Mouse (Mus musculus) forebrain, embryonic 12.5 days (tissue): ENCODE measurements around the gene Agxt. TPM values are rescaled to one million over a fixed set of nuclear protein-coding genes. Genes with fewer than 3 reads are reported as not detected.

ENCODE experiments used
- ATAC-seq: fragments of 200-750 bp; cut with Nextera tagmentation; 2 replicates; pipeline ENCODE4 v1.8.0; 2017; ENCODE audit warnings: moderate TSS enrichment; ENCODE audit not compliant: low FRiP score
- H3K27ac ChIP-seq: fragments of 300-500 bp; sonication (generic); 2 replicates; pipeline ENCODE4 v1.5.1; 2016; ENCODE audit warnings: mild to moderate bottlenecking
- H3K27me3 ChIP-seq: fragments of 300-500 bp; sonication (generic); 2 replicates; pipeline ENCODE4 v1.6.1; 2016; ENCODE audit warnings: mild to moderate bottlenecking
- H3K36me3 ChIP-seq: fragments of 300-500 bp; sonication (generic); replicated peaks from 2 replicates; pipeline ENCODE4 v1.6.1; 2016; ENCODE audit warnings: mild to moderate bottlenecking
- H3K4me1 ChIP-seq: fragments of 300-500 bp; sonication (generic); 2 replicates; pipeline ENCODE4 v1.6.1; 2016
- H3K4me2 ChIP-seq: fragments of 300-500 bp; sonication (generic); 2 replicates; pipeline ENCODE4 v1.6.1; 2016; ENCODE audit warnings: mild to moderate bottlenecking, moderate library complexity
- H3K4me3 ChIP-seq: fragments of 300-500 bp; sonication (generic); replicated peaks from 2 replicates; pipeline ENCODE4 v1.5.1; 2016; ENCODE audit warnings: mild to moderate bottlenecking
- H3K9ac ChIP-seq: fragments of 300-500 bp; sonication (generic); 2 replicates; pipeline ENCODE4 v1.6.1; 2016; ENCODE audit warnings: mild to moderate bottlenecking
- H3K9me3 ChIP-seq: fragments of 300-500 bp; sonication (generic); 2 replicates; pipeline ENCODE4 v1.6.1; 2016
- WGBS: fragments of 180-500 bp; shearing (Covaris S2); methylation state at CpG from one replicate; pipeline ENCODE4 v1.1.7; 2016; 5-methylcytosine and 5-hydroxymethylcytosine counted together
- polyA plus RNA-seq: library from polyadenylated mRNA; unstranded; fragments of >200 nt; fragmentation: Nextera tagmentation; extraction: Ambion mirVana; gene quantifications from 2 replicates; pipeline ENCODE4 v1.2.1, GENCODE M21; 2016

Agxt gene
- not detected in 2 replicates for polyA plus RNA-seq

DNA sequence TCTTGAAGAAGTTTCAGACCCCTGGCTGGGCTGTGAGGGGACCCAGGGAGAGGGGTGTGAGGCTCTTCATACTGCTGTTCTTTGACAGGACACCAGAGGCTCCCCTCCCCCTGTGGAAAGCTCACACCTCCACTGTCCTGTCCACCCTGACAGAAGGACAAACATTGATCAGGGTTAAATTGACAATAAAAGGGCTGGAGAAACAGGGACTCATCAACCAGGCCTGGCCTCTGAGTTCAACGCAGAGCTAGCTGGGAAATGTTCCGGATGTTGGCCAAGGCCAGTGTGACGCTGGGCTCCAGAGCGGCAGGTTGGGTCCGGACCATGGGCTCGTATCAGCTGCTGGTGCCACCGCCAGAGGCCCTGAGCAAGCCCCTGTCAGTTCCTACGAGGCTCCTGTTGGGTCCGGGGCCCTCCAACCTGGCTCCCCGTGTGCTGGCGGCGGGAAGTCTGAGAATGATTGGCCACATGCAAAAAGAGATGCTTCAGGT, at the start of gene Agxt:
Agxt (plus strand) TSS at position 205 of the 491 bp plus-strand sequence.
- Histone ChIP-seq H3K4me1 (no peaks in the 10 kb centered on the region), H3K27ac (no peak within 1 kb of the TSS), H3K9me3 (no peaks in the 10 kb centered on the region), H3K4me3 (no peak within 1 kb of the TSS), H3K4me2 (no peak within 1 kb of the TSS), H3K9ac (no peak within 1 kb of the TSS), H3K27me3 (no peaks in the 10 kb centered on the region), H3K36me3 (no peaks in the 10 kb centered on the region)
- WGBS, result 89% methylated on average over 12 of the region's 12 CpGs
- no peak for ATAC-seq

DNA sequence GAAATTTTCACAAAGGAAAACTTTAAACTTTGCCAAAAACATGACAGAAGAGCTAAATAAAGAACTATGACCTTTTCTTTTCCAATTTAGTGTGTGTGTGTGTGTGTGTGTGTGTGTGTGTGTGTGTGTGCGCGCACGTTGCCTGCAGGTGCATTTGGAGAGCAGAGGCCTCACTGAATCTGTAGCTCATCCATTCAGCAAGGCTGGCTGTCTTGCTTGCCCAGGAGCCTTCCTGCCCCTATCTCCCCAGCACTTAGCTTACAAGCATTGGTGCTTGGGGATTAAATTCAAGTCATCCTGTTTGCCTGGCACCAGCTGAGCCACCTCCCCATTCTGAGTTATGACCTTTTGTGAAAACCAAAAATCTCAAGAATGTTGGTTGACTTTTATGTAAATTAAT, 42.5 kb upstream of the Agxt start:
- 89% methylated on average over 3 of the region's 3 CpGs for WGBS
- H3K4me3 ChIP-seq, result no peak overlapping the region
- H3K27ac ChIP-seq, result no peak overlapping the region
- H3K27me3 ChIP-seq, result no peaks in the 10 kb centered on the region
- ATAC-seq, result no peak
- H3K9ac ChIP-seq, result no peak overlapping the region
- H3K9me3 ChIP-seq, result no peaks in the 10 kb centered on the region
- H3K4me1 ChIP-seq, result peaks cover 20% of the 10 kb centered on the region
- H3K4me2 ChIP-seq, result no peak overlapping the region
- H3K36me3 ChIP-seq, result peaks cover 14% of the 10 kb centered on the region

- peak overlapping the region; percentile 97; the same call in 1 of the 2 replicates for H3K4me2 ChIP-seq
Observed at GRCm38 (mm10) chr1:93098956-93099355, 36.1 kb upstream of the Agxt start.

GRCm38 (mm10) chr1:93100243-93100575, 34.8 kb upstream of the Agxt start:
- Histone ChIP-seq H3K27me3 (peaks cover 17% of the 10 kb centered on the region), H3K4me1 (peaks cover 42% of the 10 kb centered on the region), H3K9me3 (no peaks in the 10 kb centered on the region), H3K9ac (peak overlapping the region; percentile 73), H3K36me3 (peaks cover 5% of the 10 kb centered on the region; the same call in 1 of the 2 replicates), H3K4me3 (peak overlapping the region; percentile 66), H3K4me2 (peak overlapping the region; percentile 97), H3K27ac (peak overlapping the region; percentile 80; the same call in 1 of the 2 replicates)
- no peak; the same call in 1 of the 2 replicates for ATAC-seq
- 2% methylated on average over 18 of the region's 18 CpGs for WGBS

More at GRCm38 (mm10) chr1:93098956-93099355, 36.1 kb upstream of the Agxt start:
- ATAC-seq, result no peak
- peak overlapping the region; percentile 73 for H3K9ac ChIP-seq
- H3K27ac ChIP-seq, result no peak overlapping the region
- H3K4me3 ChIP-seq, result peak overlapping the region; percentile 66; the same call in 1 of the 2 replicates
- 91% methylated on average over 5 of the region's 5 CpGs for WGBS
- H3K36me3 ChIP-seq, result peaks cover 5% of the 10 kb centered on the region; the same call in 1 of the 2 replicates
- H3K4me1 ChIP-seq, result peaks cover 45% of the 10 kb centered on the region
- no peaks in the 10 kb centered on the region for H3K9me3 ChIP-seq
- peaks cover 17% of the 10 kb centered on the region for H3K27me3 ChIP-seq

- Histone ChIP-seq H3K9me3 (no peaks in the 10 kb centered on the region), H3K4me1 (peaks cover 36% of the 10 kb centered on the region), H3K4me2 (peak overlapping the region; percentile 97), H3K27ac (peak overlapping the region; percentile 80), H3K9ac (peak overlapping the region; percentile 73), H3K4me3 (peak overlapping the region; percentile 66), H3K27me3 (peaks cover 17% of the 10 kb centered on the region), H3K36me3 (peaks cover 5% of the 10 kb centered on the region; the same call in 1 of the 2 replicates)
- ATAC-seq, result peak; percentile 70
- under 1% methylated on average over 49 of the region's 49 CpGs for WGBS
Observed at GRCm38 (mm10) chr1:93100576-93101491, 34.2 kb upstream of the Agxt start.

DNA sequence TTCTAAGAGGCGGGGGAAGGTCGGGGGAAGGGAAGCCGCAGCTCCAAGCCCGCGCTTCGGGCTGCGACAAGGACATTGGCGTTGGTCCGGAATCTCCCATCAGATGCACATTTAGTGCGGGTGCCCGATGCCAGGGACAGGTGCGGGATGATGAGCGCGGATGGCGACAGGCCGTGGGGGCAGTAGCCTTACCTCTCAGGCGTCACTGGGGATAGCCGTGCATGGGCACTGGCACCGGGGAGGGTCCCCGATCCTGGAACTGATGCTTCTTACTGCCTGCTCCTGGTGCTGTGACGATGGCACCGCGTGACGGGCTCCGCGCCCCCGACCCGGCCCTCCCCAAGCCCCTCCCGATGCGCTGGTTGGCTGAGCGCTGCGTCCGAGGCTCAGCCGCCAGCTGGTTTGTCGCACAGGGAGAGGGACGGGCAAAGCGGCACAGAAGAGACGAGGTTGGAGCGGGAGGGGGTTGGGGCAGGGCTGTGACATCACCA, 33.4 kb upstream of the Agxt start, which contains the start of gene Kif1a:
Kif1a (minus strand) TSS at position 381 of the 491 bp plus-strand sequence.
- Histone ChIP-seq H3K36me3 (peaks cover 5% of the 10 kb centered on the region; the same call in 1 of the 2 replicates), H3K9me3 (no peaks in the 10 kb centered on the region), H3K4me1 (peaks cover 28% of the 10 kb centered on the region), H3K27ac (peak within 1 kb of the TSS; percentile 80), H3K4me3 (peak within 1 kb of the TSS; percentile 66), H3K27me3 (peaks cover 17% of the 10 kb centered on the region), H3K4me2 (peak within 1 kb of the TSS; percentile 97), H3K9ac (peak within 1 kb of the TSS; percentile 73)
- peak; percentile 92 for ATAC-seq
- WGBS, result under 1% methylated on average over 39 of the region's 39 CpGs

- Histone ChIP-seq H3K4me3 (no peak overlapping the region), H3K9ac (no peak overlapping the region)
- no peak for ATAC-seq
Observed at GRCm38 (mm10) chr1:93102700-93103099, 32.3 kb upstream of the Agxt start.

GRCm38 (mm10) chr1:93114713-93115463, 20.2 kb upstream of the Agxt start:
- Histone ChIP-seq H3K4me2 (peak overlapping the region; percentile 72), H3K27ac (peak overlapping the region; percentile 80), H3K4me3 (peak overlapping the region; percentile 45), H3K9ac (peak overlapping the region; percentile 55), H3K9me3 (no peaks in the 10 kb centered on the region), H3K4me1 (peaks cover 8% of the 10 kb centered on the region), H3K27me3 (no peaks in the 10 kb centered on the region), H3K36me3 (no peaks in the 10 kb centered on the region)
- peak; percentile 100 for ATAC-seq
- 20% methylated on average over 21 of the region's 21 CpGs for WGBS

More at GRCm38 (mm10) chr1:93102700-93103099, 32.3 kb upstream of the Agxt start:
- Histone ChIP-seq H3K9me3 (no peaks in the 10 kb centered on the region), H3K27me3 (peaks cover 17% of the 10 kb centered on the region), H3K4me1 (peaks cover 28% of the 10 kb centered on the region), H3K4me2 (no peak overlapping the region), H3K36me3 (no peaks in the 10 kb centered on the region; the same call in 1 of the 2 replicates), H3K27ac (no peak overlapping the region)
- WGBS, result 67% methylated on average over 7 of the region's 7 CpGs

- Histone ChIP-seq H3K9me3 (no peaks in the 10 kb centered on the region), H3K4me3 (peak overlapping the region; percentile 45), H3K27ac (peak overlapping the region; percentile 80), H3K4me1 (peaks cover 8% of the 10 kb centered on the region), H3K27me3 (no peaks in the 10 kb centered on the region), H3K4me2 (peak overlapping the region; percentile 72), H3K36me3 (no peaks in the 10 kb centered on the region), H3K9ac (peak overlapping the region; percentile 55)
- peak; percentile 74 for ATAC-seq
- 8% methylated on average over 13 of the region's 13 CpGs for WGBS
Observed at GRCm38 (mm10) chr1:93115471-93115870, 19.6 kb upstream of the Agxt start.

DNA sequence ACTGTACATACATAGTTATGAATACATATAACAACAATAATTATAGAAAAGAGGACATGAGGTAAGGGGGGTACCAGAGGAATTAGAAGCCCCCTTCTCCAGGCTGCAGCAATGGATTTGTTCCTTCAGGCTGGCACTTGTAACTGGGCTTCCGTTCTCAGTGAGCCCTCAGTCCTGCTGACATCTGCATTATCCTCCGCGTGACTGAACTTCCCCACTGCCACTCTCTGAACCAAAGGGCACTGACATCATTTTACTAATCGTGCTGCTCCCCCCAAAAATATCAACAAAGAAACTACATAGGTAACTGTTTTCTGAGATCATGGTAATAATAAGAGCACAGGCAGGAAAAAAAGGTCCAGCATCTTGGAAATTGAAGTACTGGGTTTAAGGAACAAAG, 16.2 kb upstream of the Agxt start:
- 29% methylated on average over 4 of the region's 4 CpGs for WGBS
- Histone ChIP-seq H3K27me3 (no peaks in the 10 kb centered on the region), H3K9me3 (no peaks in the 10 kb centered on the region), H3K4me1 (peaks cover 8% of the 10 kb centered on the region), H3K36me3 (no peaks in the 10 kb centered on the region), H3K27ac (no peak overlapping the region), H3K4me2 (no peak overlapping the region), H3K4me3 (no peak overlapping the region), H3K9ac (no peak overlapping the region)
- ATAC-seq, result no peak

DNA sequence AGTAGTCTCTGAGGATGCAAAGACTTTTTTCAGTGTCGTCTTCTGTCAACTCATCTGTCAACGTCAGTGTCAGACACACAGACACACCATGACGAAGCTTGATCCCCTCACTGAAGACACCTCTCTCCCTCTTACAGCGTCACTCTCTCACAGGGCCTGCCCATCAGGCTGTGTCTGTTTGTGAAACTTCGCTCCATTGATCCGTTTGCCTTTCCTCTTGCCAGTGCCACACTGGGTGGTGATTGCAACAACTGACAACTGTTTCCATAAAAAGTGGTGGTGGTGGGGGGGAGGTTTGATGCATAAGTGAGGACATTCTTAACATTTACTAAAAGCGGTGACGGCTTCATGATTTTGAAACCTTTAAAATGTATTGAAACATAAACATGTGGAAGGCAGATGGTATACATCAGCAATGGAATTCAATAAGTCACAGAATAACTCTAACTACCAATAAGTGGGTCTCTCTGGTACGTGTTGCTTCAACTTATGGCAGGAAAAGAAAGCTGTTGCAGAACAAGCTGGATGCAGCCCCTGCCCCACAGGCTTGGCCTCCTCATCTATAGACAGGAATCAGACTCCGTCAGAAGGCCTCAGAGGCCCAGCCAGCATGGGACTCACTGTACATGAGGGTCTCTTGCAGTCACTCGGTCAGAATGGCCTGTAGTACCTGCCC, 11.7 kb upstream of the Agxt start:
- no peak overlapping the region for H3K9ac ChIP-seq
- no peak overlapping the region for H3K27ac ChIP-seq
- H3K4me1 ChIP-seq, result no peaks in the 10 kb centered on the region
- no peak for ATAC-seq
- no peak overlapping the region for H3K4me3 ChIP-seq
- H3K27me3 ChIP-seq, result no peaks in the 10 kb centered on the region
- H3K9me3 ChIP-seq, result no peaks in the 10 kb centered on the region
- H3K4me2 ChIP-seq, result no peak overlapping the region
- no peaks in the 10 kb centered on the region for H3K36me3 ChIP-seq
- 83% methylated on average over 11 of the region's 11 CpGs for WGBS
